Mouse (Mus musculus): ENCODE results near the gene Adat3.
"Not testable (repeated sequence)": the region's sequence is repeated elsewhere in the genome, so short reads cannot be mapped to it uniquely, and the experiment has no call there.

Adat3 gene

DNA sequence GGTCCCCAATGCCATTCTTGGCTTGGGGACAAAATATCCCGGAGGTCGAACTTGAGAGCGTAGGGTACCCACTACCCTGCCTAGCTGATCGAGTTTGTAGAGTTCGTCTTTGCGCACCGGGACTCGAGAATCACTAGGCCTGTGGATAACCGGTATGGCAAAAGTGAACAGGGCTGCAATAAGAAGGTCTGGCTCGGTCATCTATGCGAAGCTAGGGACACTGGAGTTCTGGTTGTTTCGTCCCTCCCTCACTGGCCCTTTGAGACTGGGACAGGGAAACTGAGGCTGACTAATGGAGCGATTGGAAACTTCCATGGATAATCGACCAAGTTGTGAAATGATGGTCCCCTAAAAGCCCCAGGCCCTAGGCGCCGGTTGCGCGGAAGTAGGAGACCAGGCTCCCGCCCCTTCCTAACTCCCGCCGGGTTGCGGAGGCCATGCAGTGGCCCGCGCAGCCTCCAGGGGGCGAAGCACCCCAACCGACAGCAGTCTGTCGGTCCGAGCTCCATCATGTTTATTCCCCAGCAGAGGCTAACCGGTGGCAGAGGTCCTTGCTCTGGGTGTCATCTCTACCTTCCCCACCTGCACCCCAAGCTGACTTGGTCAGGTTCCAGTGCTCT, 24.4 kb upstream of the Adat3 start:
- ATAC-seq (ENCODE audit: insufficient number of reproducible peaks, low FRiP score, low TSS enrichment): 0 out of 2 replicates have a peak, but pooled peaks have one; percentile 24

DNA sequence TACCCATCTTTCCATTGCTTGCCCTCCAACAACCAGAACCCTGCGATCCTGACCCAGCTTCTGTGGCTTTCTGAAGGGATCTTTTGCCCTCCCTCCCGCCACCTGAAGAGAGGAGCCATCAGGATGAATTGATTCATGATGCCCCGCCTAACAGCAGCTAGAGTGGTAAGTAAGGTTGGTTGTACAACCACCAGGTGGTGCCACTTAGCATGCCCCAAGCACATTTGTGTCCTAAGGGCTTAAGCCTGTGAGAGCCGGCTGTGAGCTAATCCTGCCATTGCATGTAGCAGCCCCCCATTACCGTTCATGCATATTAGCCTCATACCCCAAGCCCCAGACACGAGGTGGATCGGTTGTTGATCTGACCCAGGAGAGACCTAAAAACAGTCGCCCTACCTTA, 23.8 kb upstream of the Adat3 start:
- no peak for ATAC-seq (ENCODE audit: insufficient number of reproducible peaks, low FRiP score, low TSS enrichment)

DNA sequence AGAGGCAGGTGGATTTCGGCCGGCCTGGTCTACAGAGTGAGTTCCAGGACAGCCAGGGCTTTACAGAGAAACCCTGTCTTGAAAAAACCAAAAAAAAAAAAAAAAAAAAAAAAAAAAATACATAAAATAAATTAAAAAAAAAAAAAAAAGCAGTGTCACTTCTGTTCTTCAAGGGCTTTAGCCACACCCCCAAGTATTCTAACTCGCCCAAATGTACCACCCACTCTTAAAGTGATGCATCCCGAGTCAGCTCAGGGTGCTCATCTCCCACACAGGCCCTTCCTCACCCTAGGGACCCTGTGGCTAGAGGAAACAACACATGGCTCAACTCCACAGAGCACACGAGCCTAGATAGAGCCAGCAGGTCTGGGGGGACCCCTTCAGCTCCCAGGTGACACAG, 19.6 kb upstream of the Adat3 start:
- no peak for ATAC-seq (ENCODE audit: insufficient number of reproducible peaks, low FRiP score, low TSS enrichment)

DNA sequence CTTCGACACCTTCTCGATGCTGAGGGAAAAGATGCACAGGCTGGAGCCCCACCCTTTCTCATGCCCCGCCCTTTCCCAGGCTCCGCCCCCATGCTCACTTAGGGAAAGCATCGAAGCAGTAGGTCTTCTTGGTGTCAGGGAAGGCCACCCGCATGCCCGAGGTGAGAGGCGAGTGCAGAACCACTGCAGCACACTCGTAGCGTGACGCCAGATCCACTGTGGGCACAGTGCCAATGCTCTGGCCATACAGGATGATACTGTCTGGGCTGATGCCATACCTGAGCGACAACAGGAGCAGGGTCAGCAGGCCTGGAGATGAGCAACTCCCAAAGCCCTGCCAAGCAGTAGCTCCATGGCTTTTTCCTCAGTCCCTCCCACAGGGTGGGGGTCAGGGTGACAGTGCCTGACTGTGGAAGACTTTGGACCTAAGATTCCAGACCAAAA, 18.6 kb upstream of the Adat3 start:
- no peak for ATAC-seq (ENCODE audit: insufficient number of reproducible peaks, low FRiP score, low TSS enrichment)

DNA sequence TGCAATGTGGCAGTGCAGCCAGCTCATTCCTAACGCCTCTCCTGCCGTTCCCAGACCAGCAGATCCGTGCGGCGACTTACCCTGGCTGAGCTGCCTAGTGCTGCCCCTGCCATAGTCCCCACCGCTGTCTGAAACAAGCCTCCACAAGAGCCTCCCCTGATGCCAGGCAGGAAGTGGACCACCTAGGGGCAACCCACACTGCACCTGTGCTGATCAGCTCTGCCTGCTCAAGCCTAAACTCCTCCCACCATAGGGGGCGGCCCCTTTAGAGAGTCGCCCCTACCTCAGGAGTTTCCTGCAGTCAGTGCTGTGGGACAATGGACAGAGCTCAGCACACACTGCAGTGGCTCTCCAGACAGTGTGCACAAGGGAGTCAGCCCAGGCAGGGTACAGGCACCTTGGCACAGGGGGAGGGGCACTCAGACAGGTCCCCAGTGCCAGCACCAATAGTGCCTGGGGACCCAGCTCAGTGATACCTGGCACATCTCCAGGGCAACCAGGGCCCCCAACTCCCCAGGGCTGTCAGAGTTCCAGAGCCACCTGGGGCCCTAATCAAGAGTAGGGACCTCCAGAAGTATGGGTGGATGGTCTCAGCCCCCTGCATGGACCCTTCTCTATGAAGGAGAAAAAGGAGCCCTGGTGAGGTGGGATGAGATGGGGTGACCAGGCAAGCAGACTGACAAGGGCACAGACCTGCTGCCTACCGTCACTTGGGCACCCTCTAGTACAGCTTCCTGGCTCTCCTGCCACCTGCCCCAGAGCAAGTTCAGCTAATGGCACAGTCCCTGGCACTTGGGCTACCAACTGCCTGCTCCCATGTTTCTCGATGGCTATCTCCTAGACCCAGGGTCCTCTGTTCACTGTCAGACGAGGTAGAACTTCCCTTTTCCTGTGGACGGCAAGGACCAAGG, 17.8 kb upstream of the Adat3 start:
- ATAC-seq (ENCODE audit: insufficient number of reproducible peaks, low FRiP score, low TSS enrichment): no peak

DNA sequence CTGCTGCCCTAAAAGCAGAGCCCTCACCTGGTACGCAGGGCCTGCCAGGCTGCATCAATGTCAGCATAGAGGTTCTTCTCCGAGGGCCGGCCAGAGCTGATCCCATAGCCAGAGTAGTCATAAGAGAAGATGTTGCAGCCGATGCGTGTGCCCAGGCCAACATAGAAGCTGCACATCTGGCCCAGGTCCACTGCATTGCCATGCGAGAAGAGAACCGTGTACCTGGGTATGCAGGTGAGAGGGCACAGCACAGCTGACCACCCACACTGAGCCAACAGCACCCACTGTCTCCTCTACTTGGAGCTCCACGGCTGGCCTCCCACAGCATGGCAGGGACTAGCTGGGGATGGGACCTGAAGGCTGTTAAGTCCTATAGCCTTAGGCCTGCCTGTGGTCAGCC, 17.1 kb upstream of the Adat3 start:
- no peak for ATAC-seq (ENCODE audit: insufficient number of reproducible peaks, low FRiP score, low TSS enrichment)

DNA sequence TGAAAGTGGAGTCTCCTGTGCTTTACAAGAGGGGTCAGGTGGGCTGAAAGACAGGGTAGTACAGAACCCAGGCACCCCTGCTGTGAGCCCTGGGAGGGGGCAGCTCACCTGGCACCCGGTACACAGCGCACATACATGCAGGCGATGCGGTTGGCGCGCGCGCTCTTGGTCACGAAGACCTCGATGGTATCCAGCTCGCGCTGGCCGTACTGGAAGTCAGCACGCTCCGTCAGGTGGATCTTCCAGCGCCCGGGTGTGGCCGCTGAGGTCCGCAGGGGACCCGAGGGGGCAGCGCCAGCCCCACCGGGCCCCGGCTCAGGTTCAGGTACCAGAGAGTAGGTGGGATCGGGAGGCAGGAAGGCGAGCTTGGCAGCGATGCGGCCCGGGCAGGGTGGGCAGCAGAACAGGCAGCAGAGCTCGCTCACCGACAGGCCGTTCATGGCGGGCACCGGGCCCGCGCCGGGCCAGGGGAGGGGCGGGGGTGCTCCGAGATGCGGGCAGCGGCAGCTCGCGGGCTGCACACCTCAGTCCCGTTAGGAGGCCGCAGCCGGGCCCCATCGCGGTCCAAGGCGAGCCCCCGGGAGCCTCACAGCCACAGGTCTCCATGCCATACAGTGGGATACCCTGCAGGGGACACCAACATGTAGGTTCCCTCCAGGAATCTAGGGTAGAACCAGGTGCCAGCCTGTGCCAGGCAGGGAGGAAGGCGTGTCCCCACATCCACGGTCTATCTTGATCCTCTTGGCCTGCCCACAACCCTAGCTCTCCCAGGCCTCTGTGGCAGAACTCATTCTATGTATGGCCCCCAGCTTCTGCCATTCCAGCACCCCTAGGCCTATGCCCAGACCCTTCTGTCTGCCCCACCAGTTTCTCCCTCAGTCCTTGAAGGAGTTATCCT, 16.0 kb upstream of the Adat3 start:
- ATAC-seq (ENCODE audit: insufficient number of reproducible peaks, low FRiP score, low TSS enrichment): no peak

DNA sequence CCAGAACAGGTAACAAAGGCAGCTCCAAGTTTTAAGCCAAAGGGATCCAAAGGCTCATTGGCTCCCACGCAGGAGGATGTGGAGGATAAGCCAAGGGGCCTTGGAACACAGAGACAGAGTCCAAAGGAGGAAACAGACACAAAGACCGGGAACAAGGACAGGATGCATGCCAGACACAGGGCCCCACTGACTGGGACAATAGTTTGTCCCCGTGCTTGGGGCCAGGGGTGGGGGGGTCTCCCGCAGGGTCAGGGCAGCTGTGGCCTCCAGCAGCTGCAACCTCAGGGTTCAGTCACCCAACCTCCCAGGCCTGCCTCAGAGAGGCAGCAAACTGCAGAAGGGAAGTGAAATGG, 15.4 kb upstream of the Adat3 start:
- no peak for ATAC-seq (ENCODE audit: insufficient number of reproducible peaks, low FRiP score, low TSS enrichment)

DNA sequence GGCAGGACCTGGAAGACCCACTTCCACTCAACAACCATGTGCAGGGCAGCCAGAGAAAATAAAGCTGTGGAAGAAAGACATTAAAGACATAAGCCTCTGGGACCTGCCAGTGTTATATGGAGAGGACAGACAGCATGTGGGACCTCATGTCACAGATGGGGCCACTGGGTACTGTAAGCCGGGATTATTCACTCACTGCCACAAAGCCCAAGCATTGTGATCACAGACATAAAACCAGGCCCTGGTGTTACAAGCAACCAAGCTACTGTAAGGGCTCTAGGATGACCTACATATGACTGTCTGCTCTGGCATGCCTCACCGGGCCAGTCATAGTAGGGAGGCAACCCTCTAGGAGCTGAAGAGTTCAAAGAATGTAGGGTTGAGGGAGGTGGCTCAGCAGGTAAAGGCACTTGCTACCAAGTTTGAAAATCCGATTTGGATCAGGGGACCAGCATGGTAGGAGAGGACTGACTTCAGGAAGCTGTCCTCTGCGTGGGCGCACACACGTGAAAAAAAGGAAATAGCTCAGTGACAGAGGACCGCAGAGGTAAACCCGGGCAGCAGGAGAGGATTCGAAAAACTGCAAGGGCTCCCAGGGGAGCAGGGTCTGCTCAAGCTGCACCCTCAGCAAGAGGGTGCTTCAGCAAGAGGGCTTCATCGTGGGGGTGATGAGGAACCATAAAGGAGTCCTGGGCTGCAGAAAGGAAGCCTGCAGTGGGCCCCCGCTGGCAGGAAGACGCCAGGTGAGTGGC, 13.4 kb upstream of the Adat3 start:
- ATAC-seq (ENCODE audit: insufficient number of reproducible peaks, low FRiP score, low TSS enrichment): no peak

DNA sequence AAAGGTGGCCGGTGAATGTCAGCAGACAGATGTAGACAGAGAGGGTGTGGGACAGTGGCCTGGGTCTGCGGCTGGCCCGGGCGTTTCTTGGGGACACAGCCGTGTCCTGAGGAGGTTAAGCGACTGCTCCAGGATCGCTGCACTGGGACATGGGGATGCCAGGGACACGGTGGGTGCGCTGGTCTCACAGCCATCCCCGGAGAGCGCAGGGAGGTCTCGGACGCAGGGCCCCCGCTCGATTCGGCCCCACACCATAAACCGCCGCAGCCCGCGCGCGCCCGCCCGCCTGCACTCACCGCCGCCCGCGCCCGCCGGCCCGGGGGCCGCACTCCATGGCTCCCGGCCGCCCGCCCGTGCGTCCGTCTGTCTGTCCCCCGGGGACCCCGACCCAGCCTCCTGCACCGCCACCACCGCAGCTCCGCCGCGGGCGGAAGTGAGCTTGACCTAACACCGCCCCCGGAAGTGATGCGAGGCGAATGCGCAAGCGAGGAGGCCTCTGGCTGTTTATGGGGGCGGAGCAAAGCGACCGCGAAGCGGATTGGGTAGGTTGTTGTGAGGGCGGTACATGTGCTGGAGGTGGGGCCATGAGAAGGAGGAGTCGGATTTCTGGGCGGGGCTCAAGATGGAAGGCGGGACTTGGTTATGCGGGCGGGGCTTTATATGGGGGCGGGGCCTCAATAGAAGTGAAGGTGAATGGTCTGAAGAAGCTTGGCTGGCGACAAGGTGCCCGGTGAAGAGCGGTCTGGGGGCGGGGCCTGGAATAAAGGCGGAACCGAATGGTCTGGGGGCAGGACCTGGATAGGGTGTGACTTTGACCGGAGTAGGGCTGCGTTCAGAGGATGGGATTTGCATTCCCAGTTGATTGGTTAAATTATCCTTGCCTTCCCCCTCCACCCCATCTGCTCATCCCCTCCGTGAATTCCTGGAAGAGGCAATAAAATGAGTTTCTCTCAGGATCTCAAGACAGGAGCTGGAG, 12.5 kb upstream of the Adat3 start, which contains the start of gene Abhd17a:
Gene Abhd17a, minus strand, starts transcription at position 463 of the 976 bp plus-strand sequence.
- peak; percentile 93 for ATAC-seq (ENCODE audit: insufficient number of reproducible peaks, low FRiP score, low TSS enrichment)

DNA sequence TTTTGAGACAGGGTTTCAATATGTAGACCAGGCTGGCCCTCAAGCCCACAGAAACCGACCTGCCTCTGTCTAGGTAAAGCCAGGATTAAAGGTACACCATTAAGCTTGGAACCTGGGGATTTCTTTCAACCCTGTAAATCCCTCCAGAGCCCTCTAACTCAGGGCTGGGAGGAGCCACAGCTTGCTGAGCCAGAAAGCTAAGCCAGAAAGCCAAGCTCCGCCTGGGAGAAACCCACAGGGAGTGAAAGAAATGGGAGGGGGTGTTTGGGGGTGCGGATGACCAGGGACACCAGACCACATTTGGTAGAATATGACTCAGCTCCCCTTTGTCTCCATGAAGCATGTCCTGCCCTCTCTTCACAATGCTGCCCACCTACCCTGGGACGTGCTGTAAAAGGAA, 6.4 kb upstream of the Adat3 start:
- ATAC-seq (ENCODE audit: insufficient number of reproducible peaks, low FRiP score, low TSS enrichment): no peak

DNA sequence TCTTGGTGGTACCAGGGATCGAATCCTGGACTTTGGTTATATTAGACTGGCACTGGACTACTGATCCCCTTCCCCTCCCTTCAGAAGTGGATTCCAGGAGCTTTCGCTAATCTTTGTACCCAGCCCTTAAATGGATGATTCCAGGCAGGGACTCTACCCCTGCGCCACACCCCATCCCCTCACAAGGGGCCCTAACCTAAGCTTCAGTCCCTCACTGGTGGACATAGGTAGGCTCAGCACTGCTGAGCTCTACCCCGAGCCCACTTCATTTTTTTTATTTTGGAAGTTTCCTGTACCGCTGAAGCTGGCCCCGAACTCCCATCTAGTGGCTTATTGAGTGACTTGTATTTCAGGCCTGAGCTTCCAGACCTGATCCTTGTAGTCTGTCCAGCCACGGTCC, 684 bp downstream of the Adat3 start:
- ATAC-seq (ENCODE audit: insufficient number of reproducible peaks, low FRiP score, low TSS enrichment): no peak

DNA sequence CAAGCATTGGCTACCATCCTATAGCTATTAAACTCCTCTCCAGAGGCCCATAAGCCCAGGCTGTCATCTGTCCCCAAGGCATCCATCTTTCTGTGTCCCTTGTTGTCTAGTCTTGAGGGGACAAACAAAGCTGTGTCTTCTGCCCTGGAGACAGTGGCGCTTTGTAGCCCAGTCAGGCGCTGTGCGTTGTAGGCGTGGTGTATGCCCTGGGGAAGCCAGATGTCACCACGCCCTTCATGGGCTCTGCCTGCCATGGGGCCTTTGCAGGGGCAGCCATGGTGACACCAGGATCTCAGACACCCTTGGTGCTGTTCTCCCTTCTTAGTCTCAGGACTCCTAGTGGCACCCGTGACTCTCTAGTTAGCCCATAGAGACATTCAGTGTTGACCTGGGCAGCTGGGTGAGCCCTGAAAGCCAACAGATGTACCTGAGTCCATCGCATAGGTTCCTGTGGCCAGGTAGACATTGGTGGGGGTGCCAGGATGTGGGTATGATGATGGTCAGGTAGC, 1.4 kb downstream of the Adat3 start:
- ATAC-seq (ENCODE audit: insufficient number of reproducible peaks, low FRiP score, low TSS enrichment): no peak

DNA sequence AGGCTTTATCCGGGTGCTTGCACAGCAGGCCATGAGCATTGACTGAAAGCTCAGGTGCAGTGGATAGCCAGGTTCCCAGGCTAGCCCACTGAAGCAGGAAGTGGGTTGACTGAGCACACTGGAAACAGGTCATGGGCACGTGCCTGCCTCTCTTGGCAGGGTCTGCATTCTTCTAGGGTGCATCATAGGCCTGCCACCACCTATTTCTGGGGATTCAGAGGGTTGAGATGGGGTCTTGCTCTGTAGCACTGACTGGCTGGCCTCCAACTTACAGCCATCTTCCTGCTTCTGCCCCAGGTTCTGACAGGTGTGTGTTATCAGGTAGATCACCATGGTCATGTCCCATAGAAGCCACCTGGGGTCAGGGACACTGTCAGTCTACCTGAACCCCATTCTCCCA, 2.3 kb downstream of the Adat3 start:
- no peak for ATAC-seq (ENCODE audit: insufficient number of reproducible peaks, low FRiP score, low TSS enrichment)

DNA sequence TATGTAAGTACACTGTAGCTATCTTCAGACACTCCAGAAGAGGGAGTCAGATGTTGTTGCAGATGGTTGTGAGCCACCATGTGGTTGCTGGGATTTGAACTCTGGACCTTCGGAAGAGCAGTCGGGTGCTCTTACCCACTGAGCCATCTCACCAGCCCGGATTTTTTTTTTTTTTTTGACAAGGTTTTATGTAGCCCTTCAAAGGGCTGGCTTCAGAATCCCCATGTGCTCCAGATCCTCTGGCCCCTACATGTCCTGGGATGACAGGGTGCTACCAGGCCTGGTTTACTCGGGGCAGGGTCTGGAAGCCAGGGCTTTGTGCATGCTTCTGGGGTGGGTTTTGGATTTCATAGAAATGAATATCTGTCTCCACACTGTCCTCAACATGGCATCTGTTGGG, 3.0 kb downstream of the Adat3 start, which contains the start of gene Gm49322:
Gene Gm49322, plus strand, starts transcription at position 301 of the 400 bp plus-strand sequence.
- ATAC-seq (ENCODE audit: insufficient number of reproducible peaks, low FRiP score, low TSS enrichment): not testable (repeated sequence)

DNA sequence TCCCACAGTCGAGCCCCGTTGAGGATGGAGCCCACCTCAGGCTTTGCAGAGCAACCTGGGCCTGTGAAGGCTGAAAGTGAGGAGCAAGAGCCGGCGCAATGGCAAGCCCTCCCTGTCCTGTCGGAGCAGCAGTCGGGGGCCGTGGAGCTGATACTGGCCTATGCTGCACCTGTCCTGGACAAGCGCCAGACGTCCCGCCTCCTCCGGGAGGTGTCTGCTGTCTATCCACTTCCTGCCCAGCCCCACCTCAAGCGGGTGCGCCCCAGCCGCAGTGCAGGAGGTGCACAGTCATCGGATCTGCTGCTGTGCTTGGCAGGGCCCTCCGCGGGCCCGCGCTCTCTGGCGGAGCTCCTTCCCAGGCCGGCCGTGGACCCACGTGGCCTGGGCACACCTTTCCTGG, 3.6 kb downstream of the Adat3 start:
- ATAC-seq (ENCODE audit: insufficient number of reproducible peaks, low FRiP score, low TSS enrichment): no peak

DNA sequence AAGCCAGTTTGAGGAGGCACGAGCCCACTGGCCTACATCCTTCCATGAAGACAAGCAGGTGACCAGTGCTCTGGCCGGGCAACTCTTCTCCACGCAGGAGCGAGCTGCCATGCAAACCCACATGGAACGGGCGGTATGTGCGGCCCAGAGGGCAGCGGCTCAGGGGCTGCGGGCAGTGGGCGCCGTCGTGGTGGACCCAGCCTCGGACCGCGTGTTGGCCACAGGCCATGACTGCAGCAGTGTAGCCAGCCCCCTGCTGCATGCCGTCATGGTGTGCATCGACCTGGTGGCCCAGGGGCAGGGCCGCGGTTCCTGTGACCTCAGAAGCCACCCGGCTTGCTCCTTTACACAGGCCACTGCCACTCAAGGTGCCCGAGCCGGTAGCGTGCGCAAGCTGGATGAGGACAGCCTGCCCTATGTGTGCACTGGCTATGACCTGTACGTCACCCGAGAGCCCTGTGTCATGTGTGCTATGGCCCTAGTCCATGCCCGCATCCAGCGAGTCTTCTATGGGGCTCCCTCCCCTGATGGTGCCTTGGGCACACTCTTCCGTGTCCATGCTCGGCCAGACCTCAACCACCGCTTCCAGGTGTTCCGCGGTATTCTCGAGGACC, 4.2 kb downstream of the Adat3 start:
- ATAC-seq (ENCODE audit: insufficient number of reproducible peaks, low FRiP score, low TSS enrichment): no peak

DNA sequence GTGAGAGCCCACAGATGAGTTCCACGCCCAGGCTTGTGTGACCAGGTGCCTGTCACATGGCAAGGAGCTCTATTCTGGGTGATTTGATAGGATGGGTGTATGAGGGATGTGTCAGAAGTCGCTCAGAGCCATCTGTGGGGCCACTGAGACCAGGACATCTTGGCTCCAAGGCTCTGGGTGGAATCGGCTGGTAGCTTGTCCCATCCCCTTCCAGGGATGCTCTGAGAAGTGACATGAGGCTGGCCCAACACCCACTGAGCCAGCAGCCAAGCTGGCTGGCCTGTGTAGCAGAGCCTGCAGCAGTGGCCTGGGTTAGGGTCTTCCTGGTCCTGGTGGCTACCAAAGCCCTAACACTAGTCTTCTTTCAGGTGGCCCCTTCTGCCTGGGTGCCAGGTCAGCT, 5.8 kb downstream of the Adat3 start:
- no peak for ATAC-seq (ENCODE audit: insufficient number of reproducible peaks, low FRiP score, low TSS enrichment)
